Mouse (Mus musculus) myocyte (in vitro differentiated cells): ENCODE results near the gene Fstl4. TPM values are rescaled to one million over a fixed set of nuclear protein-coding genes. Genes with fewer than 3 reads are reported as not detected.

Experiments used
- H3K27me3 ChIP-seq: one replicate; pipeline ENCODE4 v1.6.1; 2011; ENCODE audit not compliant: control insufficient read depth, insufficient read depth, insufficient read length
- H3K36me3 ChIP-seq: one replicate; pipeline ENCODE4 v1.6.1; 2011; ENCODE audit not compliant: control insufficient read depth, insufficient read depth
- H3K4me2 ChIP-seq: one replicate; pipeline ENCODE4 v1.6.1; 2011; ENCODE audit warnings: low read depth, control low read depth
- H3K4me3 ChIP-seq: one replicate; pipeline ENCODE4 v1.5.1; 2011; ENCODE audit warnings: mild to moderate bottlenecking, control low read depth, moderate library complexity
- H3K79me2 ChIP-seq: one replicate; pipeline ENCODE4 v1.6.1; 2011; ENCODE audit not compliant: control insufficient read depth, insufficient read depth
- H3ac ChIP-seq: one replicate; pipeline ENCODE4 v1.6.1; 2011; ENCODE audit not compliant: control insufficient read depth, insufficient read length
- CEBPB ChIP-seq: IDR thresholded peaks from 2 replicates; pipeline ENCODE4 v1.6.1; 2011; ENCODE audit warnings: mild to moderate bottlenecking, moderate library complexity; ENCODE audit not compliant: poor library complexity, insufficient read depth, severe bottlenecking
- E2F4 ChIP-seq: IDR thresholded peaks from one replicate; pipeline ENCODE4 v1.6.1; 2011; ENCODE audit warnings: mild to moderate bottlenecking, control low read depth, moderate library complexity; ENCODE audit not compliant: insufficient read depth
- MAX ChIP-seq: IDR thresholded peaks from one replicate; pipeline ENCODE4 v1.6.1; 2011; ENCODE audit warnings: low read depth, mild to moderate bottlenecking, control low read depth
- MYOD1 ChIP-seq, 3 experiments: IDR thresholded peaks; one replicate each; pipeline ENCODE4 v1.6.1; 2011; ENCODE audit warnings: control low read depth in 2 of 3, low read depth in 2 of 3, mild to moderate bottlenecking in 2 of 3, moderate library complexity in 1 of 3; ENCODE audit not compliant: insufficient read length in 2 of 3, control insufficient read depth in 1 of 3
- MYOG ChIP-seq, 3 experiments: IDR thresholded peaks; one replicate each; pipeline ENCODE4 v1.6.1; 2011; ENCODE audit warnings: control low read depth in 2 of 3, low read depth in 2 of 3, mild to moderate bottlenecking in 2 of 3; ENCODE audit not compliant: insufficient read length in 2 of 3, control insufficient read depth in 1 of 3, insufficient read depth in 1 of 3
- POLR2A ChIP-seq: IDR thresholded peaks from one replicate; pipeline ENCODE4 v1.6.1; 2011; ENCODE audit warnings: low read depth, mild to moderate bottlenecking, control low read depth, moderate library complexity; ENCODE audit not compliant: insufficient read length
- POLR2AphosphoS2 ChIP-seq: IDR thresholded peaks from one replicate; pipeline ENCODE4 v1.6.1; 2011; ENCODE audit warnings: low read depth, control low read depth; ENCODE audit not compliant: insufficient read length
- REST ChIP-seq: IDR thresholded peaks from one replicate; pipeline ENCODE4 v1.6.1; 2011; ENCODE audit warnings: mild to moderate bottlenecking, control low read depth, moderate library complexity; ENCODE audit not compliant: insufficient read depth, insufficient read length
- SRF ChIP-seq: IDR thresholded peaks from one replicate; pipeline ENCODE4 v1.6.1; 2011; ENCODE audit warnings: low read depth; ENCODE audit not compliant: control insufficient read depth, insufficient read length
- TCF12 ChIP-seq: IDR thresholded peaks from one replicate; pipeline ENCODE4 v1.6.1; 2011; ENCODE audit warnings: mild to moderate bottlenecking, control low read depth; ENCODE audit not compliant: poor library complexity, insufficient read depth, severe bottlenecking
- TCF3 ChIP-seq: IDR thresholded peaks from one replicate; pipeline ENCODE4 v1.6.1; 2011; ENCODE audit warnings: low read depth, control low read depth; ENCODE audit not compliant: insufficient read length
- USF1 ChIP-seq: IDR thresholded peaks from one replicate; pipeline ENCODE4 v1.6.1; 2011; ENCODE audit warnings: low read depth, mild to moderate bottlenecking, control low read depth, moderate library complexity
- polyA plus RNA-seq: library from polyadenylated mRNA; unstranded; fragments of >200 nt; fragmentation: generic; extraction: Trizol; gene quantifications from one replicate; pipeline ENCODE4 v1.2.1, GENCODE M21; 2012; ENCODE audit warnings: missing spikeins

Gene Fstl4
- polyA plus RNA-seq, 1 experiment: not detected

GRCm38 (mm10) chr11:52782426-52782825, 18.0 kb downstream of the Fstl4 start:
- Histone ChIP-seq H3K27me3 (no peaks in the 10 kb centered on the region), H3K79me2 (no peaks in the 10 kb centered on the region), H3ac (no peak overlapping the region), H3K4me3 (no peak overlapping the region), H3K36me3 (no peaks in the 10 kb centered on the region), H3K4me2 (no peak overlapping the region)
- TF ChIP-seq REST (no peak), E2F4 (no peak), POLR2A (no peak), MYOG (IDR thresholded peaks at IDR 0.05; ENCODE audit: control insufficient read depth in 1 of 3, insufficient read depth in 1 of 3, insufficient read length in 2 of 3, low read depth in 2 of 3) (no peak), CEBPB (no peak), MAX (no peak), SRF (no peak), MYOD1 (IDR thresholded peaks at IDR 0.05; ENCODE audit: control insufficient read depth in 1 of 3, insufficient read length in 2 of 3, low read depth in 2 of 3) (no peak), TCF3 (no peak), USF1 (no peak)

GRCm38 (mm10) chr11:52794331-52794730, 29.9 kb downstream of the Fstl4 start:
- Histone ChIP-seq H3K4me3 (no peak overlapping the region), H3K4me2 (no peak overlapping the region), H3K36me3 (no peaks in the 10 kb centered on the region), H3ac (no peak overlapping the region), H3K27me3 (peaks cover 28% of the 10 kb centered on the region), H3K79me2 (no peaks in the 10 kb centered on the region)
- no peak for TF ChIP-seq TCF3
- no peak for TF ChIP-seq USF1
- TF ChIP-seq MYOD1 (IDR thresholded peaks at IDR 0.05; ENCODE audit: control insufficient read depth in 1 of 3, insufficient read length in 2 of 3, low read depth in 2 of 3): no peak
- no peak for TF ChIP-seq REST
- TF ChIP-seq CEBPB: no peak
- no peak for TF ChIP-seq SRF
- TF ChIP-seq E2F4: no peak
- no peak for TF ChIP-seq TCF12

GRCm38 (mm10) chr11:52809542-52809941, 45.1 kb downstream of the Fstl4 start:
- TF ChIP-seq POLR2AphosphoS2 (no peak), POLR2A (no peak), MYOD1 (IDR thresholded peaks at IDR 0.05; ENCODE audit: control insufficient read depth in 1 of 3, insufficient read length in 2 of 3, low read depth in 2 of 3) (no peak), TCF3 (no peak), SRF (no peak), REST (no peak), USF1 (no peak), TCF12 (no peak), MAX (no peak)
- Histone ChIP-seq H3K4me2 (no peak overlapping the region), H3ac (no peak overlapping the region), H3K79me2 (no peaks in the 10 kb centered on the region), H3K36me3 (no peaks in the 10 kb centered on the region), H3K4me3 (no peak overlapping the region), H3K27me3 (no peaks in the 10 kb centered on the region)

GRCm38 (mm10) chr11:52816004-52816403, 51.6 kb downstream of the Fstl4 start:
- no peaks in the 10 kb centered on the region for H3K36me3 ChIP-seq
- no peak overlapping the region for H3K4me3 ChIP-seq
- no peaks in the 10 kb centered on the region for H3K79me2 ChIP-seq
- no peak overlapping the region for H3K4me2 ChIP-seq
- H3K27me3 ChIP-seq: no peaks in the 10 kb centered on the region
- TF ChIP-seq TCF12 (no peak), E2F4 (no peak), CEBPB (no peak), POLR2AphosphoS2 (no peak), REST (no peak), USF1 (no peak), MYOD1 (IDR thresholded peaks at IDR 0.05; ENCODE audit: control insufficient read depth in 1 of 3, insufficient read length in 2 of 3, low read depth in 2 of 3) (no peak), POLR2A (no peak), MAX (no peak), TCF3 (no peak), SRF (no peak), MYOG (IDR thresholded peaks at IDR 0.05; ENCODE audit: control insufficient read depth in 1 of 3, insufficient read depth in 1 of 3, insufficient read length in 2 of 3, low read depth in 2 of 3) (no peak)
- no peak overlapping the region for H3ac ChIP-seq

GRCm38 (mm10) chr11:52820336-52820905, 56.0 kb downstream of the Fstl4 start:
- no peaks in the 10 kb centered on the region for H3K36me3 ChIP-seq
- TF ChIP-seq USF1 (no peak), CEBPB (no peak), MYOD1 (IDR thresholded peaks at IDR 0.05; ENCODE audit: control insufficient read depth in 1 of 3, insufficient read length in 2 of 3, low read depth in 2 of 3) (no peak), POLR2AphosphoS2 (no peak), POLR2A (no peak), SRF (no peak)
- no peak overlapping the region for H3K4me3 ChIP-seq
- no peaks in the 10 kb centered on the region for H3K27me3 ChIP-seq
- H3K79me2 ChIP-seq: no peaks in the 10 kb centered on the region
- H3ac ChIP-seq: no peak overlapping the region
- no peak overlapping the region for H3K4me2 ChIP-seq
